Mouse (Mus musculus) B cell, adult 67 days (primary cell): ENCODE measurements around the gene Sertm1. TPM values are rescaled to one million over a fixed set of nuclear protein-coding genes. Genes with fewer than 3 reads are reported as not detected.

Experiments used
- total RNA-seq, 2 experiments: library from RNA; stranded (reverse); gene quantifications; 4 replicates each; pipeline ENCODE4 v1.2.4; 2023

Gene Sertm1
- total RNA-seq = not detected

GRCm38 (mm10) chr3:54915643-54916071, at the start of gene Sertm1:
Gene Sertm1, minus strand, starts transcription at chr3:54915887.

Other genes with a start within 250 kb of the Sertm1 start
- gene Supt20, start 223.1 kb downstream of the Sertm1 start, total RNA-seq = 100 to 1,000 TPM; 167 to 193 TPM
- not detected for gene Gm21958, start 201.5 kb downstream of the Sertm1 start, total RNA-seq
- 10 to 100 TPM; 81.3 to 93.0 TPM for gene Exosc8, start 180.5 kb downstream of the Sertm1 start, total RNA-seq
- gene Alg5, start 180.3 kb downstream of the Sertm1 start, total RNA-seq = 10 to 100 TPM; 24.0 to 29.7 TPM
- gene Smad9, start 160.3 kb downstream of the Sertm1 start, total RNA-seq = not detected
- 10 to 100 TPM; 31.4 to 37.6 TPM for gene Rfxap, start 108.1 kb downstream of the Sertm1 start, total RNA-seq
- gene Ccna1, start 139.6 kb upstream of the Sertm1 start, total RNA-seq = not detected
- 10 to 100 TPM; 15.4 to 15.9 TPM for gene Spg20, start 196.2 kb upstream of the Sertm1 start, total RNA-seq
- gene Ccdc169, start 221.5 kb upstream of the Sertm1 start, total RNA-seq = not detected